Mouse (Mus musculus) spleen, postnatal 14 days (tissue): ENCODE results near the gene Fancd2os.

Source experiments
- DNase-seq, 2 experiments: peaks; one replicate each; pipeline ENCODE4 v3.0.0; 2021 to 2022; ENCODE audit warnings: low spot score in 2 of 2

Gene Fancd2os

GRCm38 (mm10) chr6:113600543-113601139, at the start of gene Fancd2os:
Gene Fancd2os, minus strand, starts transcription at chr6:113600715.
- DNase-seq = no peak

- no peak for DNase-seq
These were observed 49.7 kb upstream of the Fancd2os start for GRCm38 (mm10) chr6:113650197-113650640.

- no peak for DNase-seq
These were observed 49.1 kb upstream of the Fancd2os start for GRCm38 (mm10) chr6:113649346-113650196.

- no peak for DNase-seq
These were observed 44.3 kb upstream of the Fancd2os start for GRCm38 (mm10) chr6:113644808-113645207.

- no peak for DNase-seq
These were observed 43.5 kb upstream of the Fancd2os start for GRCm38 (mm10) chr6:113643967-113644366.

DNA sequence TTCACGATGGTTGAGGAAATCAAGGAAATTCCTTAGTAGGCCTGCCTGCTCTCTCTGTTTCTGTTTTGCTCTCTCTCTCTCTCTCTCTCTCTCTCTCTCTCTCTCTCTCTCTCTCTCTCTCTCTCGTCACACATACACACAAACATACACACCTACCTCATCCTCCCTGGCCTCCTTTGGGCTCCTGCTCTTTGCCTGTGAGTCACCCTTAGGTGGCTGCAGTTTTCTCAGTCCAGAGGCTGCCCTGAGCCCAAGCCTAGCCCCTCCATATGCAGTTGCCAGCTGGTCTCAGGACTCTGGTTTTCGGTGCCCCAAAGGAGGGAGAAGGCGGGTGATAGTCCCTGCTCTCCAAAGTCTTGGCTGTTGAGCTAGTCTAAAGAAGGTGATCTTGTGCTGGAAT, 42.5 kb upstream of the Fancd2os start:
- DNase-seq = no peak

- DNase-seq = no peak
These were observed 42.1 kb upstream of the Fancd2os start for GRCm38 (mm10) chr6:113642605-113643004.

GRCm38 (mm10) chr6:113639201-113639600, 38.7 kb upstream of the Fancd2os start:
- no peak for DNase-seq

GRCm38 (mm10) chr6:113638302-113639040, 38.0 kb upstream of the Fancd2os start, which contains the start of gene Irak2:
Gene Irak2, plus strand, starts transcription at chr6:113638467.
- peak; percentile 91 to 95 for DNase-seq

DNA sequence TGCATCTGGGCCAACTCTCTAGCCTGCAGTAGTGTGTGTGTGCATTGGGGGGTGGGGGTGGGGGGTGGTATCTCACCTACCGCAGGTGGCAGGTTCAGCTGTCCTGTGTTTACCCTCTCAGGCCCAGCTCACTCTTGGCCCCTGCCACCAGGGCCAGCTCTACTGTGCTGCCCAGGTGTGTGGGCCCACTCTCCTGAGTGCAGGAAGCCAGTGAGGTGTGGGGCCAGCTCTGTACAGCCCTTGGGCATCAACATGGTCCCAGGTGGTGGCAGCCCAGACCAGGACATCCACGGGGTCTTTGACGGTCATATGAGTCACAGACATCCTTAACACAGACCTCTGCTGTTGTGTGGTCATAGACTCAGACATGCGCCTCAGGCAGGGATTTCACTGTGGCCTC, 32.3 kb upstream of the Fancd2os start:
- DNase-seq = no peak

- no peak for DNase-seq
These were observed 29.8 kb upstream of the Fancd2os start for GRCm38 (mm10) chr6:113630322-113630721.

- no peak for DNase-seq
These were observed 24.7 kb upstream of the Fancd2os start for GRCm38 (mm10) chr6:113624989-113625770.

DNA sequence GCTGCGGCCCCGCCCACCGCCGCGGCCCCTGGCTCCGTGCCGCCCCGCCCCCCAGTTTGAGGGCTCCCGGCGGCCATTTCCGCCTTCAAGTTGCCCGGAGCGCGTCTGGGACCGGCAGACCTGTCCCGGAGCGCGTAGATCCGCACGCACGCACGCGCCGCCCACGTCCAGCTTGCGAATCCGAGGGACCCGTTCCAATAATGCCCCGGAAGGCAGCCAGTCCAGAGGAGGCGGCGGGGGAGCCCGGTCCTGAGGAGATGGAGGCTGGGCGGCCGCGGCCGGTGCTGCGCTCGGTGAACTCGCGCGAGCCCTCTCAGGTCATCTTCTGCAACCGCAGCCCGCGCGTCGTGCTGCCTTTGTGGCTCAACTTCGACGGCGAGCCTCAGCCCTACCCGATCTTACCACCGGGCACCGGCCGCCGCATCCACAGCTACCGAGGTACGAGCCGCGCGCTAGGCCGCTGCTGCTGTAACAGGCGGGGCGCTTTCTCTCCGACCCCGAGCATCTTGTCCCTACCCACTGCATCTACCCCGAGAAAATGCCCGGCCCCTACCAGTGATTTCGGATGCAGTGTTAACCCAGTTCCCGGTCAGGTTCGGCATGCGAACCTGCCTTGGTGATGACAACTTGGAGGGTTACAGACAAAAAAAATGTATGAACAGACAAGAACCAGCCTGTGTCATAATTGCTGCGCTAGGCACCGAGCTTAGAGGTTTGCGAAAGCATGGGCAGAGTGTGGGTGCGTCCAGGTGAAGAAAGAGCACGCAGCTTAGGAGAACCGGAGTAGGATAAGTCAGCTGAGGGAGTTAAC, 23.6 kb upstream of the Fancd2os start, which contains the start of gene Vhl:
Gene Vhl (plus strand): TSS at position 19 of the 811 bp plus-strand sequence.
- peak; percentile 68 to 81 for DNase-seq

DNA sequence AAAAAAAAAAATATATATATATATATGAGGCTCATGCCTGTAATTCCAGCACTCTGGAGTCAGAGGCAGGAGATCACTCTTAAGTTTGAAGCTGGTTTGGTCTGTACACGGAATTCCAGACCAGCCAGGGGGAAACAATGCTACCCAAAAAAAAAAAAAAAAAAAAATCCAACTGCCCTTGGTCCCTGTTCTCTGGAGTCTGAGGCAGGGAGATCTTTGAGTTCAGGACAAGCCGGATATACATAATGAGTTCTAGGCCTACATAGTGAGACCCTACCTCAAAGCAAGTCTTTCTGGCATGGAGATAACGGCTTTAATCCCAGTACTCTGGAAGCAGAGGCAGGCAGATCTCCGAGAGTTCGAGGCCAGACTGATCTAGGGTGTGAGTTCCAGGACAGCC, 22.9 kb upstream of the Fancd2os start:
- no peak for DNase-seq

GRCm38 (mm10) chr6:113615489-113615888, 15.0 kb upstream of the Fancd2os start:
- DNase-seq = no peak

DNA sequence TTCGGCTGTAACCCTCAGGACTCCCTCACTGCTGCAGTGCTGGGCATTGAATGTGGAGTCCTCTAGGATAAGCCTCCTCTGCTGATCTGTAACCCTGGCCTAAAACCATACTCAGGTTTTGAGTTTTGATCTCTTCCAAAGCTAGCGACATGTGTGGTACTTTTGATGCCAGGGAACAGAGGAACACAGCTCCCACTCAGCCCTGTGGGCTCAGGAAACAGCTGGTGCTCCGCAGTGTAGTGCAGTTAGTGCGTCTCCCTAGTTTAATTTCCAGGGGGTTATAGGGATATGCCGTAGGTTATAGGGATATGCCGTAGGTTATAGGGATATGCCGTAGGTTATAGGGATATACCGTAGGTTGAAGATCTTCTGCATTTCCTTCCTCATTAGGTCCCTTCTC, 14.5 kb upstream of the Fancd2os start:
- no peak for DNase-seq

GRCm38 (mm10) chr6:113614152-113614551, 13.6 kb upstream of the Fancd2os start:
- DNase-seq = no peak

GRCm38 (mm10) chr6:113612258-113612969, 11.9 kb upstream of the Fancd2os start:
- no peak for DNase-seq

DNA sequence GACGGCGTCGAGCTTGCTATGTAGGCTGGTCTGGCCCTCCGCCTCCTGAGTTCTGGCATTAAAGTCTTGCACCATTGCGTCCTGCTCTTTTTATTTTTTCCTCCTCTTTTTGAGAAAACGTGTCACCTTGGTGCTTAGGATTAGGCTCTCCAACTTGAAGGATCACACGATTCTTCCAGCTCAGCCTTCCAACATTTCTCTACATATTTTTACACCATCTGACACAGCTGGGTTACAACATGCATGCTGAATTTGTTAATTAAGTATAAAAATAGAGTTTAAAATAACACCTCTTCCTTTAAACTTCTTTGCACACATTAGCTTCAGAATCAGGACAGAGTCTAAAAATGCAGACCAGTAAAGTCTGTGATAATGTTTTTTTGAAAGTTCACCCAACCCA, 8.8 kb upstream of the Fancd2os start:
- DNase-seq = no peak

GRCm38 (mm10) chr6:113608871-113609270, 8.4 kb upstream of the Fancd2os start:
- DNase-seq = no peak
